Mouse (Mus musculus) cerebellum, adult 2 months (tissue): Measurements from ENCODE around the gene Atp5h. TPM values are rescaled to one million over a fixed set of nuclear protein-coding genes. Genes with fewer than 3 reads are reported as not detected.
A peak's percentile ranks its signal among the peaks of the same experiment; 100 is the strongest.

Source experiments
- DNase-seq, 2 experiments: peaks; one replicate each; pipeline ENCODE4 v3.0.0; 2021
- H3K27ac ChIP-seq: fragments of 200-500 bp; 2 replicates; pipeline ENCODE4 v1.5.1; 2012; ENCODE audit warnings: low read length, control low read depth, inconsistent platforms; ENCODE audit not compliant: insufficient read depth
- H3K27me3 ChIP-seq: fragments of 200-500 bp; 2 replicates; pipeline ENCODE4 v1.6.1; 2012; ENCODE audit warnings: inconsistent platforms, mild to moderate bottlenecking, low read length, moderate library complexity; ENCODE audit not compliant: control insufficient read depth, insufficient read depth
- H3K4me1 ChIP-seq: fragments of 200-500 bp; 2 replicates; pipeline ENCODE4 v1.6.1; 2011; ENCODE audit warnings: low read length; ENCODE audit not compliant: control insufficient read depth, insufficient read depth
- H3K4me3 ChIP-seq: fragments of 200-500 bp; replicated peaks from 2 replicates; pipeline ENCODE3; 2011; ENCODE audit warnings: mild to moderate bottlenecking, low read depth, low read length, control low read depth; ENCODE audit not compliant: insufficient read depth
- CTCF ChIP-seq: fragments of 200-500 bp; IDR thresholded peaks from 2 replicates; pipeline ENCODE4 v1.5.1; 2011; ENCODE audit warnings: low read depth, mild to moderate bottlenecking, control low read depth, low read length, moderate library complexity, borderline replicate concordance; ENCODE audit not compliant: insufficient read depth
- POLR2A ChIP-seq: fragments of 200-500 bp; IDR thresholded peaks from 2 replicates; pipeline ENCODE4 v1.6.1; 2011; ENCODE audit warnings: low read length, control low read depth, borderline replicate concordance; ENCODE audit not compliant: insufficient read depth
- WGBS: fragments of 180-500 bp; shearing (Covaris S2); methylation state at CpG from one replicate; pipeline ENCODE4 v1.1.7; 2018; 5-methylcytosine and 5-hydroxymethylcytosine counted together
- polyA plus RNA-seq: library from polyadenylated mRNA; depleted of rRNA; stranded (reverse); fragments of >200 nt; gene quantifications from 2 replicates; pipeline ENCODE4 v1.2.3, GENCODE M21; 2012; rRNA removed

Atp5h gene
- polyA plus RNA-seq, 1 experiment, result 972 TPM

GRCm38 (mm10) chr11:115367395-115367944, 52.3 kb downstream of the Atp5h start, which contains the start of gene Hid1:
Hid1 (minus strand) TSS chr11:115367756.
- Histone ChIP-seq H3K27me3 (no peaks in the 10 kb centered on the region), H3K4me1 (peaks cover 15% of the 10 kb centered on the region), H3K4me3 (peak within 1 kb of the TSS; percentile 63), H3K27ac (peak within 1 kb of the TSS; percentile 82)
- DNase-seq, result peak; percentile 91 to 92
- under 1% methylated on average over 39 of the region's 39 CpGs for WGBS
- TF ChIP-seq CTCF, result no peak
- peak; percentile 80; the same call in 1 of the 2 replicates for TF ChIP-seq POLR2A

GRCm38 (mm10) chr11:115366706-115367394, 52.9 kb downstream of the Atp5h start:
- TF ChIP-seq CTCF (no peak), POLR2A (peak; percentile 27; the same call in 1 of the 2 replicates)
- Histone ChIP-seq H3K4me3 (peak overlapping the region; percentile 63), H3K4me1 (peaks cover 16% of the 10 kb centered on the region), H3K27ac (peak overlapping the region; percentile 82), H3K27me3 (no peaks in the 10 kb centered on the region)
- 1% methylated on average over 28 of the region's 28 CpGs for WGBS
- peak; percentile 71 to 79 for DNase-seq

GRCm38 (mm10) chr11:115366039-115366705, 53.6 kb downstream of the Atp5h start:
- no peaks in the 10 kb centered on the region for H3K27me3 ChIP-seq

More at GRCm38 (mm10) chr11:115366039-115366705, 53.6 kb downstream of the Atp5h start:
- TF ChIP-seq POLR2A, result no peak
- no peak for TF ChIP-seq CTCF
- H3K4me1 ChIP-seq, result peaks cover 18% of the 10 kb centered on the region
- H3K27ac ChIP-seq, result peak overlapping the region; percentile 25; the same call in 1 of the 2 replicates
- WGBS, result 24% methylated on average over 7 of the region's 7 CpGs
- DNase-seq, result peak; percentile 58 to 60
- peak overlapping the region; percentile 63 for H3K4me3 ChIP-seq

Other genes with a start within 250 kb of the Atp5h start
- gene Tmem104, start 232.5 kb downstream of the Atp5h start, polyA plus RNA-seq, result 12.5 and 13.3 TPM in 2 replicates
- gene Nat9, start 232.1 kb downstream of the Atp5h start, polyA plus RNA-seq, result 30.8 and 37.5 TPM in 2 replicates
- gene Grin2c, start 152.7 kb downstream of the Atp5h start, polyA plus RNA-seq, result 249 and 283 TPM in 2 replicates
- gene Fdxr, start 142.9 kb downstream of the Atp5h start, polyA plus RNA-seq, result 53.5 and 56.8 TPM in 2 replicates
- gene Fads6, start 122.3 kb downstream of the Atp5h start, polyA plus RNA-seq, result 57.3 and 63.7 TPM in 2 replicates
- 0.65 and 0.97 TPM in 2 replicates for gene Otop2, start 112.8 kb downstream of the Atp5h start, polyA plus RNA-seq
- gene Ush1g, start 97.9 kb downstream of the Atp5h start, polyA plus RNA-seq, result 1.4 TPM in 2 replicates
- 0.11 and 0.13 TPM in 2 replicates for gene Otop3, start 85.2 kb downstream of the Atp5h start, polyA plus RNA-seq
- 105 and 106 TPM in 2 replicates for gene Hid1, start 52.2 kb downstream of the Atp5h start, polyA plus RNA-seq
- gene Cdr2l, start 38.0 kb downstream of the Atp5h start, polyA plus RNA-seq, result 53.7 and 54.3 TPM in 2 replicates
- gene Mrpl58, start 16.2 kb downstream of the Atp5h start, polyA plus RNA-seq, result 157 and 164 TPM in 2 replicates
- gene Kctd2, start 166 bp upstream of the Atp5h start, polyA plus RNA-seq, result 93.6 and 98.0 TPM in 2 replicates
- gene Trim80, start 20.6 kb upstream of the Atp5h start, polyA plus RNA-seq, result 0.15 and 0.25 TPM in 2 replicates
- 0.08 and 0.25 TPM in 2 replicates for gene Slc16a5, start 42.5 kb upstream of the Atp5h start, polyA plus RNA-seq
- gene Armc7, start 55.7 kb upstream of the Atp5h start, polyA plus RNA-seq, result 7.3 and 8.5 TPM in 2 replicates
- 98.2 and 102 TPM in 2 replicates for gene Nt5c, start 71.9 kb upstream of the Atp5h start, polyA plus RNA-seq
- gene Jpt1, start 94.4 kb upstream of the Atp5h start, polyA plus RNA-seq, result 75.1 and 77.2 TPM in 2 replicates
- gene Sumo2, start 116.3 kb upstream of the Atp5h start, polyA plus RNA-seq, result 260 and 273 TPM in 2 replicates
- 93.2 and 104 TPM in 2 replicates for gene Nup85, start 144.5 kb upstream of the Atp5h start, polyA plus RNA-seq
- 55.9 and 57.5 TPM in 2 replicates for gene Mrps7, start 184.0 kb upstream of the Atp5h start, polyA plus RNA-seq
- gene Gga3, start 184.1 kb upstream of the Atp5h start, polyA plus RNA-seq, result 64.2 and 68.0 TPM in 2 replicates
- gene Mif4gd, start 193.0 kb upstream of the Atp5h start, polyA plus RNA-seq, result 86.9 and 97.3 TPM in 2 replicates
- gene Slc25a19, start 208.3 kb upstream of the Atp5h start, polyA plus RNA-seq, result 115 and 123 TPM in 2 replicates